ENCODE assay signal across 12 mouse cellular contexts in the genomic region with DNA sequence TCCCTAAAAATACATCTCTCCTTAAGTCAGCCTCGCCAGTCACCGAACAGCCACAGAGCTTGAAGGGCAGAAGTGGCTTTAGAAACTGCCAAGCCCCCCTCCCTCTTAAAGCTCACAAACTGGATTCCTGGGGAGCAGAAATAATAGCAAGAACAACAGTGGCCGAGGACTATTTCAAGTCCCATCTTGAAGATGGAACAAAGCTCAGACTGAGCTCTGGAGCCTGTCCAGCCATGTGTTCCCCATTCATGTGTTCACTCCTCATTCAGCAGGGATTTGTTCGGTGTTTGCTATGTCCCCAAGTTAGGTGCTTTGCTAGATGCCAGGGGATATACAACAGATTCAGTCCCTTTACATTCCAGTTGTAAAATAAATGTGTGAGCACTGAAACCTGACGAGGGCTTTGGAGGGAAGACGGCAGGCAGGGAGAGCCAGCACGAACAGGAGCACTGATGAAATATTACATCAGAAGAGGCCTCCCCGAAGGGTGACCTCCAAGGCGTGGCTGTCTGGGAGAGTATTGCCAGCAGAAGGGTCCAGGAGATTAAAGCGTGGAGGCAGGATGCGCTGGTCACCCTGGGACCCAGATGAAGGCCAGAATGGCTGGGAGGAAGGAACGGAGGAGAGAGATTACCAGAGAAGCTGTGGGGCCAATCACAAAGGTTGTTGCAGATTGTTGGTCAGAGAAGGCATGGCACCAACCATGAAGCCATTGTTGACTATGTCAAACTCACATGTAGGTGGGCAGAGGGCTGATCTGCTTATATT. TPM values are rescaled to one million over a fixed set of nuclear protein-coding genes. Genes with fewer than 3 reads are reported as not detected.
DNase-seq lines count a peak whose midpoint lies in the region; ATAC-seq and TF ChIP-seq lines count a peak whose summit lies in the region.
"Had no signal": no experiment of that assay in that cellular context is flagged by ENCODE, and none has a peak within 500 bp of the region (broad histone marks: within the 10 kb centered on the region; RNA-seq: fewer than 3 reads in every experiment).

No protein-coding gene starts in this region.

- H3K36me3 ChIP-seq in heart, embryonic 11.5 days (ENCODE audit: control insufficient read depth, insufficient read depth, low read length) = no peaks in the 10 kb centered on the region
- H3K36me3 ChIP-seq in lung, postnatal 0 days (ENCODE audit: insufficient read depth, low read length) = no peaks in the 10 kb centered on the region; the same call in 1 of the 2 replicates
- H3K36me3 ChIP-seq in heart, embryonic 16.5 days (ENCODE audit: control insufficient read depth, insufficient read depth) = peaks cover 5% of the 10 kb centered on the region; the same call in 1 of the 2 replicates
- H3K36me3 ChIP-seq: neural tube, embryonic 15.5 days had no signal

- no peak for ATAC-seq in heart, embryonic 11.5 days (replicated peaks; ENCODE audit: insufficient number of reproducible peaks, low FRiP score, low TSS enrichment)
- ATAC-seq in lung, postnatal 0 days = no peak
- ATAC-seq in heart, embryonic 16.5 days (replicated peaks; ENCODE audit: extremely low read depth, insufficient read depth, low FRiP score) = peak; percentile 34; the same call in 1 of the 2 replicates
- ATAC-seq: Patski had no signal

- H3K4me1 ChIP-seq in heart, embryonic 11.5 days (ENCODE audit: control insufficient read depth, insufficient read depth, low read length) = peaks cover 73% of the 10 kb centered on the region
- H3K4me1 ChIP-seq in lung, postnatal 0 days (ENCODE audit: insufficient read depth, low read depth, low read length) = peaks cover 36% of the 10 kb centered on the region
- H3K4me1 ChIP-seq in lung, adult 2 months (ENCODE audit: control insufficient read depth, insufficient read depth, low read length) = peaks cover 52% of the 10 kb centered on the region
- H3K4me1 ChIP-seq in heart, embryonic 16.5 days (ENCODE audit: control insufficient read depth, insufficient read depth, low read length) = peaks cover 75% of the 10 kb centered on the region

- peak overlapping the region; percentile 37 for H3K4me2 ChIP-seq in heart, embryonic 11.5 days
- no peak overlapping the region for H3K4me2 ChIP-seq in lung, postnatal 0 days (replicated peaks; ENCODE audit: low read depth, low read length)
- H3K4me2 ChIP-seq in heart, embryonic 16.5 days (ENCODE audit: low read depth, low read length) = peak overlapping the region; percentile 26
- H3K4me2 ChIP-seq: neural tube, embryonic 15.5 days had no signal

- WGBS in heart, embryonic 11.5 days (ENCODE audit: insufficient replicate concordance) = 42% methylated on average over 12 of the region's 12 CpGs
- WGBS in lung, postnatal 0 days = 50% methylated on average over 12 of the region's 12 CpGs
- WGBS in lung, adult 2 months = 51% methylated on average over 12 of the region's 12 CpGs
- 42% methylated on average over 12 of the region's 12 CpGs for WGBS in heart, embryonic 16.5 days

- TF ChIP-seq POLR2A in lung, adult 2 months (IDR thresholded peaks at IDR 0.05; ENCODE audit: borderline replicate concordance, extremely low read depth, low read depth, low read length) = no peak

- no peak for DNase-seq in heart, postnatal 36 days
- peak; percentile 50 for DNase-seq in lung, postnatal 0 days (ENCODE audit: low spot score)
- DNase-seq in lung, adult 2 months = no peak
- DNase-seq in kidney, postnatal 14 days = no peak
- DNase-seq in kidney, adult 18-20 months = no peak
- DNase-seq: layer of hippocampus, adult 9-11 months; right cerebral cortex, adult 18-20 months had no signal

- H3K27me3 ChIP-seq in heart, embryonic 11.5 days (ENCODE audit: control insufficient read depth, insufficient read depth, low read length) = no peaks in the 10 kb centered on the region
- H3K27me3 ChIP-seq in lung, postnatal 0 days (replicated peaks; ENCODE audit: insufficient read depth, low read length) = no peaks in the 10 kb centered on the region
- H3K27me3 ChIP-seq in heart, embryonic 16.5 days (ENCODE audit: control insufficient read depth, insufficient read depth, low read length) = no peaks in the 10 kb centered on the region
- H3K27me3 ChIP-seq: CH12.LX; neural tube, embryonic 15.5 days; Patski had no signal

- H3K4me3 ChIP-seq in heart, embryonic 11.5 days (ENCODE audit: low read depth, low read length) = no peak overlapping the region
- no peak overlapping the region for H3K4me3 ChIP-seq in lung, postnatal 0 days (ENCODE audit: low read depth, low read length)
- no peak overlapping the region for H3K4me3 ChIP-seq in lung, adult 2 months (replicated peaks; ENCODE audit: extremely low read depth, low read depth, low read length)
- 0 out of 2 replicates have a peak overlapping the region, but pooled peaks have one; percentile 0 for H3K4me3 ChIP-seq in heart, embryonic 16.5 days (ENCODE audit: low read length)
- H3K4me3 ChIP-seq: neural tube, embryonic 15.5 days had no signal

- no peak for TF ChIP-seq CTCF in lung, postnatal 0 days (IDR thresholded peaks at IDR 0.05)
- no peak for TF ChIP-seq CTCF in lung, adult 2 months (IDR thresholded peaks at IDR 0.05; ENCODE audit: insufficient read depth, low read length)

- H3K9ac ChIP-seq in heart, embryonic 11.5 days (ENCODE audit: low read depth, low read length) = 0 out of 2 replicates have a peak overlapping the region, but pooled peaks have one; percentile 2
- H3K9ac ChIP-seq in lung, postnatal 0 days (replicated peaks; ENCODE audit: low read depth) = no peak overlapping the region
- H3K9ac ChIP-seq in heart, embryonic 16.5 days (ENCODE audit: low read length) = peak overlapping the region; percentile 21
- H3K9ac ChIP-seq: neural tube, embryonic 15.5 days had no signal

- intact Hi-C loops in heart, postnatal 36 days (cut with DNase I) = no loop called here

- peak overlapping the region; percentile 79 for H3K27ac ChIP-seq in heart, embryonic 11.5 days (ENCODE audit: low read depth, low read length)
- peak overlapping the region; percentile 44 for H3K27ac ChIP-seq in lung, postnatal 0 days (ENCODE audit: low read length)
- H3K27ac ChIP-seq in heart, embryonic 16.5 days (ENCODE audit: low read length) = peak overlapping the region; percentile 83
- H3K27ac ChIP-seq: neural tube, embryonic 15.5 days had no signal

- no peaks in the 10 kb centered on the region for H3K9me3 ChIP-seq in heart, embryonic 11.5 days (replicated peaks; ENCODE audit: control insufficient read depth, low read length)
- no peaks in the 10 kb centered on the region for H3K9me3 ChIP-seq in lung, postnatal 0 days (ENCODE audit: low read length)
- no peaks in the 10 kb centered on the region for H3K9me3 ChIP-seq in heart, embryonic 16.5 days (replicated peaks; ENCODE audit: control insufficient read depth, low read length)
- H3K9me3 ChIP-seq: neural tube, embryonic 15.5 days had no signal

- TF ChIP-seq EP300 in lung, postnatal 0 days (IDR thresholded peaks at IDR 0.05) = no peak

RNA-seq across cellular contexts. Expression of a gene that starts 36.0 kb away (rescaled TPM):
- 107 and 126 TPM in 2 replicates for polyA plus RNA-seq in heart, embryonic 11.5 days (2014; fragmentation: Nextera tagmentation; extraction: Ambion mirVana)
- total RNA-seq in heart, postnatal 36 days (2021) = 100 to 1,000 TPM; 248 to 254 TPM
- 171 and 176 TPM in 2 replicates for polyA plus RNA-seq in lung, postnatal 0 days (2015; fragmentation: Nextera tagmentation; extraction: Ambion mirVana)
- polyA plus RNA-seq in lung, adult 2 months (2012; rRNA removed) = 121 and 130 TPM in 2 replicates
- polyA plus RNA-seq in heart, embryonic 16.5 days (2015; fragmentation: Nextera tagmentation; extraction: Ambion mirVana) = 129 and 142 TPM in 2 replicates
